ENCODE assay signal across 7 mouse cellular contexts in the genomic region with DNA sequence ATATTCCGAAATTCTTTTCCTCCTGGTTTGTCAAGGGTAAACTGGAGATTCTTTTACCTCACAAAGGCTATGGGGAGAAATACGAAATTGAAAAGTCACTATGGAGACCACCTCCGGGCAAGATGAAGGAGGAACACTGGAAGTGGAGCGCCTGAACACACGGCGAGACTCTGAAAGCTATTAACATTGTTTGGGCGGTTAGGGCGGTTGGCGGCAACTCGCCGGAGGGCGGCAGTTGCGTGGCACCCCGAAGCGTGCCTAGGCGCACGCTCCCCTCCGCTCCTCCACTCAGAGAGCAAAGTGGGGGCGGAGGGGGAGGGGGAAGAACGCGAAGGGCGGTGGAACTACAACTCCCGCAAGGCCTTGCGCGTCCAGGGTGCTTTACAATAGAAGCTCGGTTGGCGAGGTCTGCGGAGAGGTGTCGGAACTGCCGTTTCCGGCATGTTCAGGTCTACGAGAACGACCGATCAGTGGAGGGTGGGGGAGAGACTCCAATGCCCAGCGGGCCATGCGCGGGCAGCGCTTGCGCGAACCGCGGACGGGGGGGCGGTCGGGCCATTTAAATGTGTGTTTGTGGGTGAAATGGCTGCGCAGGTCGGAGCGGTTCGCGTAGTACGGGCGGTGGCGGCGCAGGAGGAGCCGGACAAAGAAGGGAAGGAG. TPM values are rescaled to one million over a fixed set of nuclear protein-coding genes. Genes with fewer than 3 reads are reported as not detected.
DNase-seq lines count a peak whose midpoint lies in the region; ATAC-seq lines count a peak whose summit lies in the region.

TSS of gene Rsbn1 (plus strand) at position 111 of the 660 bp plus-strand sequence.

- no peaks in the 10 kb centered on the region for H3K27me3 ChIP-seq in intestine, embryonic 16.5 days (replicated peaks; ENCODE audit: control insufficient read depth, insufficient read depth, low read length)
- no peaks in the 10 kb centered on the region for H3K27me3 ChIP-seq in midbrain, embryonic 11.5 days (ENCODE audit: control insufficient read depth, insufficient read depth, low read length)

- H3K27ac ChIP-seq in intestine, embryonic 16.5 days (ENCODE audit: low read length), result peak within 1 kb of the TSS; percentile 91
- H3K27ac ChIP-seq in midbrain, embryonic 11.5 days (ENCODE audit: low read depth, low read length), result peak within 1 kb of the TSS; percentile 89

- DNase-seq in adrenal gland, adult 8-10 months, result peak; percentile 98
- DNase-seq in embryo, embryonic 9.5 days (ENCODE audit: extremely low spot score), result peak; percentile 96
- peak; percentile 90 to 95 for DNase-seq in gastrocnemius, postnatal 4 days (ENCODE audit: low spot score in 2 of 2)
- peak; percentile 96 to 98 for DNase-seq in left cerebral cortex, postnatal 36 days (ENCODE audit: low spot score in 2 of 2)
- peak; percentile 100 for DNase-seq in midbrain, embryonic 11.5 days (ENCODE audit: low spot score, missing footprints)
- peak; percentile 97 for DNase-seq in skeletal muscle tissue, adult 2 months (ENCODE audit: low read depth, low spot score)

- no peaks in the 10 kb centered on the region for H3K9me3 ChIP-seq in intestine, embryonic 16.5 days (ENCODE audit: control insufficient read depth, low read length)
- H3K9me3 ChIP-seq in midbrain, embryonic 11.5 days (ENCODE audit: control insufficient read depth, low read length), result no peaks in the 10 kb centered on the region

- WGBS in intestine, embryonic 16.5 days, result under 1% methylated on average over 50 of the region's 55 CpGs
- under 1% methylated on average over 50 of the region's 55 CpGs for WGBS in midbrain, embryonic 11.5 days

- H3K36me3 ChIP-seq in intestine, embryonic 16.5 days (ENCODE audit: control insufficient read depth, insufficient read depth, low read length), result no peaks in the 10 kb centered on the region
- no peaks in the 10 kb centered on the region for H3K36me3 ChIP-seq in midbrain, embryonic 11.5 days (ENCODE audit: control insufficient read depth, insufficient read depth, low read length)

- peaks cover 10% of the 10 kb centered on the region; the same call in 1 of the 2 replicates for H3K4me1 ChIP-seq in intestine, embryonic 16.5 days (ENCODE audit: control insufficient read depth, insufficient read depth, low read length)
- H3K4me1 ChIP-seq in midbrain, embryonic 11.5 days (ENCODE audit: control insufficient read depth, insufficient read depth, low read length), result peaks cover 12% of the 10 kb centered on the region

- peak within 1 kb of the TSS; percentile 96 for H3K9ac ChIP-seq in intestine, embryonic 16.5 days (ENCODE audit: low read depth, low read length)
- H3K9ac ChIP-seq in midbrain, embryonic 11.5 days (ENCODE audit: low read length), result peak within 1 kb of the TSS; percentile 85

- peak within 1 kb of the TSS; percentile 61 for H3K4me2 ChIP-seq in intestine, embryonic 16.5 days (ENCODE audit: low read depth, low read length)
- peak within 1 kb of the TSS; percentile 64 for H3K4me2 ChIP-seq in midbrain, embryonic 11.5 days

- intact Hi-C loops in left cerebral cortex, postnatal 36 days (cut with DNase I), result loop anchor here (2.0 to 5.0 kb wide), 3 partner anchors 55 to 123 kb away; partner anchors contain the start of genes Ap4b1, Dclre1b, Gm43064 and Hipk1

- peak; percentile 100 for ATAC-seq in intestine, embryonic 16.5 days
- ATAC-seq in midbrain, embryonic 11.5 days (ENCODE audit: low FRiP score), result peak; percentile 100

- H3K4me3 ChIP-seq in intestine, embryonic 16.5 days (ENCODE audit: low read length), result peak within 1 kb of the TSS; percentile 100
- H3K4me3 ChIP-seq in midbrain, embryonic 11.5 days (ENCODE audit: low read depth, low read length), result peak within 1 kb of the TSS; percentile 73

RNA-seq across cellular contexts. Expression of gene Rsbn1, which starts in this region (rescaled TPM):
- 10 to 100 TPM; 18.8 to 23.4 (median 21.5) TPM for total RNA-seq in adrenal gland, adult 8-10 months (2022)
- total RNA-seq in gastrocnemius, postnatal 4 days (2021), result 10 to 100 TPM in 1 of 2 experiments, 1 to 10 TPM in 1; 9.8 to 11.9 TPM
- polyA plus RNA-seq in intestine, embryonic 16.5 days (2015; fragmentation: Nextera tagmentation; extraction: Ambion mirVana), result 6.3 and 7.1 TPM in 2 replicates
- 10 to 100 TPM; 19.8 to 23.4 TPM for total RNA-seq in left cerebral cortex, postnatal 36 days (2021)
- 21.1 and 24.0 TPM in 2 replicates for polyA plus RNA-seq in midbrain, embryonic 11.5 days (2014; fragmentation: Nextera tagmentation; extraction: Ambion mirVana)

Comparison
In these comparisons a context has a peak if more than half of its experiments do, and no peak if none do; other contexts are left out.
1. Peak in every context shown above with its lines: DNase-seq, ATAC-seq, H3K4me3 ChIP-seq and H3K27ac ChIP-seq.